In the genomic region with DNA sequence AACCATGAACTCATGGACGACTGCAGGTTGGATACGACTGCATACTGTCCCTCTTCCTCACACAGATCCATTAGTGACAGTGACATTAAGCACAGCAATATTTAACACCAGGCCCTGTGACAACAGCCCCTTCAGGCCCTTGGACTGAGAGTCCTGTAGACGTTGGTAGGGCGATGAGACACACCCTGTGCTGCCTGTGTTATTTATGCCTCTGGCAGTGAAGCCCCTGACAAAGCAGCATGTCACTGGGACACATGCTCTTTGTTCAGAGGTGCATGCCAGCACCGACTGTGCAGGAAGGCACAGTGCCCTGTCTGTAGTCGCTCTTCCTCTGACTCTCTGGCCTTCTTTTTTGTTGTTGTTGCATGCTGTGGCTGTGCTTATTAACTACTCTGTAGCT, we compare ENCODE assay signal across 9 mouse cellular contexts. TPM values are rescaled to one million over a fixed set of nuclear protein-coding genes. Genes with fewer than 3 reads are reported as not detected.
DNase-seq lines count a peak whose midpoint lies in the region; ATAC-seq and TF ChIP-seq lines count a peak whose summit lies in the region.
"Had no signal": no experiment of that assay in that cellular context is flagged by ENCODE, and none has a peak within 500 bp of the region (broad histone marks: within the 10 kb centered on the region; RNA-seq: fewer than 3 reads in every experiment).

No protein-coding gene starts in this region.

- no peak overlapping the region for H3K4me3 ChIP-seq in heart, embryonic 13.5 days
- no peak overlapping the region for H3K4me3 ChIP-seq in bone marrow, adult 2 months (replicated peaks; ENCODE audit: control insufficient read depth, low read depth, low read length)
- no peak overlapping the region for H3K4me3 ChIP-seq in liver, embryonic 15.5 days (replicated peaks)
- H3K4me3 ChIP-seq: midbrain, embryonic 13.5 days had no signal

- TF ChIP-seq CTCF in bone marrow, adult 2 months (IDR thresholded peaks at IDR 0.05; ENCODE audit: control insufficient read depth, insufficient read depth, low read length) = no peak

- DNase-seq in heart, adult 9 months (ENCODE audit: low spot score in 2 of 2) = no peak
- DNase-seq in cerebellum, adult 9-11 months = peak; percentile 84
- DNase-seq in adipocyte (ENCODE audit: low spot score) = no peak
- DNase-seq: adrenal gland, adult 8-10 months had no signal

- H3K4me1 ChIP-seq in heart, embryonic 13.5 days = peaks cover 35% of the 10 kb centered on the region
- peaks cover 6% of the 10 kb centered on the region; the same call in 1 of the 2 replicates for H3K4me1 ChIP-seq in bone marrow, adult 2 months (ENCODE audit: control insufficient read depth, insufficient read depth, low read length)
- peaks cover 64% of the 10 kb centered on the region for H3K4me1 ChIP-seq in liver, embryonic 15.5 days (replicated peaks)

- WGBS in heart, embryonic 13.5 days = 30% methylated on average over 6 of the region's 6 CpGs
- 34% methylated on average over 6 of the region's 6 CpGs for WGBS in bone marrow, adult 2 months
- 23% methylated on average over 6 of the region's 6 CpGs for WGBS in liver, embryonic 15.5 days (ENCODE audit: insufficient replicate concordance)

- no peaks in the 10 kb centered on the region for H3K36me3 ChIP-seq in heart, embryonic 13.5 days
- H3K36me3 ChIP-seq in liver, embryonic 15.5 days (replicated peaks) = peaks cover 10% of the 10 kb centered on the region; the same call in 1 of the 2 replicates
- H3K36me3 ChIP-seq: midbrain, embryonic 13.5 days had no signal

- H3K27me3 ChIP-seq in heart, embryonic 13.5 days (replicated peaks) = no peaks in the 10 kb centered on the region
- H3K27me3 ChIP-seq in liver, embryonic 15.5 days = no peaks in the 10 kb centered on the region
- H3K27me3 ChIP-seq: midbrain, embryonic 13.5 days had no signal

- peak overlapping the region; percentile 47 for H3K9ac ChIP-seq in heart, embryonic 13.5 days
- peak overlapping the region; percentile 48 for H3K9ac ChIP-seq in liver, embryonic 15.5 days
- H3K9ac ChIP-seq: midbrain, embryonic 13.5 days had no signal

- 0 out of 2 replicates have a peak overlapping the region, but pooled peaks have one; percentile 32 for H3K27ac ChIP-seq in heart, embryonic 13.5 days (replicated peaks)
- H3K27ac ChIP-seq in bone marrow, adult 2 months (ENCODE audit: control insufficient read depth, insufficient read depth, low read depth, low read length, poor library complexity) = peak overlapping the region; percentile 23
- peak overlapping the region; percentile 98 for H3K27ac ChIP-seq in liver, embryonic 15.5 days (replicated peaks)
- H3K27ac ChIP-seq: midbrain, embryonic 13.5 days had no signal

- no peak overlapping the region for H3K4me2 ChIP-seq in heart, embryonic 13.5 days
- H3K4me2 ChIP-seq in liver, embryonic 15.5 days = peak overlapping the region; percentile 90
- H3K4me2 ChIP-seq: midbrain, embryonic 13.5 days had no signal

- no peaks in the 10 kb centered on the region for H3K9me3 ChIP-seq in heart, embryonic 13.5 days
- H3K9me3 ChIP-seq in liver, embryonic 15.5 days (replicated peaks) = no peaks in the 10 kb centered on the region
- H3K9me3 ChIP-seq: midbrain, embryonic 13.5 days had no signal

- no peak for ATAC-seq in heart, embryonic 13.5 days (ENCODE audit: extremely low read depth, insufficient number of reproducible peaks, low FRiP score, low TSS enrichment)
- no peak for ATAC-seq in liver, embryonic 15.5 days (ENCODE audit: insufficient read depth)
- ATAC-seq in activated CD4-positive, CD25-positive, alpha-beta regulatory T cell, adult 4 months = no peak
- ATAC-seq: midbrain, embryonic 13.5 days had no signal

- TF ChIP-seq POLR2A in bone marrow, adult 2 months (IDR thresholded peaks at IDR 0.05; ENCODE audit: borderline replicate concordance, control insufficient read depth, low read depth, low read length) = no peak

RNA-seq across cellular contexts. Expression of a gene that starts 1.8 kb away (rescaled TPM):
- 179 and 191 TPM in 2 replicates for polyA plus RNA-seq in heart, embryonic 13.5 days (2015; fragmentation: Nextera tagmentation; extraction: Ambion mirVana)
- polyA plus RNA-seq in bone marrow, adult 2 months (2011; ENCODE audit: insufficient read depth, insufficient read length, low replicate concordance, missing spikeins) = 614 and 712 TPM in 2 replicates
- 387 TPM in 2 replicates for polyA plus RNA-seq in liver, embryonic 15.5 days (2015; fragmentation: Nextera tagmentation; extraction: Ambion mirVana)
- polyA plus RNA-seq in activated CD4-positive, CD25-positive, alpha-beta regulatory T cell, adult 4 months (2017; shearing (Covaris generic)) = 10 to 100 TPM; 55.1 to 55.3 TPM

RNA-seq across cellular contexts. Expression of a gene that starts 35.6 kb away (rescaled TPM):
- polyA plus RNA-seq in heart, embryonic 13.5 days (2015; fragmentation: Nextera tagmentation; extraction: Ambion mirVana) = 3.1 and 12.6 TPM in 2 replicates
- polyA plus RNA-seq in bone marrow, adult 2 months (2011; ENCODE audit: insufficient read depth, insufficient read length, low replicate concordance, missing spikeins) = 152 and 243 TPM in 2 replicates
- polyA plus RNA-seq in liver, embryonic 15.5 days (2015; fragmentation: Nextera tagmentation; extraction: Ambion mirVana) = 386 and 388 TPM in 2 replicates
- 1 to 10 TPM in 1 of 2 experiments, under 1 TPM in 1; 0.93 to 2.7 TPM for polyA plus RNA-seq in activated CD4-positive, CD25-positive, alpha-beta regulatory T cell, adult 4 months (2017; shearing (Covaris generic))

RNA-seq across cellular contexts. Expression of a gene that starts 40.2 kb away (rescaled TPM):
- polyA plus RNA-seq in heart, embryonic 13.5 days (2015; fragmentation: Nextera tagmentation; extraction: Ambion mirVana) = 63.1 and 65.4 TPM in 2 replicates
- 28.9 and 33.9 TPM in 2 replicates for polyA plus RNA-seq in bone marrow, adult 2 months (2011; ENCODE audit: insufficient read depth, insufficient read length, low replicate concordance, missing spikeins)
- 45.1 and 51.9 TPM in 2 replicates for polyA plus RNA-seq in liver, embryonic 15.5 days (2015; fragmentation: Nextera tagmentation; extraction: Ambion mirVana)
- polyA plus RNA-seq in activated CD4-positive, CD25-positive, alpha-beta regulatory T cell, adult 4 months (2017; shearing (Covaris generic)) = 10 to 100 TPM; 68.7 to 68.8 TPM

RNA-seq across cellular contexts. Expression of a gene that starts 59.6 kb away (rescaled TPM):
- 7.1 and 9.4 TPM in 2 replicates for polyA plus RNA-seq in heart, embryonic 13.5 days (2015; fragmentation: Nextera tagmentation; extraction: Ambion mirVana)
- 20.7 and 27.0 TPM in 2 replicates for polyA plus RNA-seq in bone marrow, adult 2 months (2011; ENCODE audit: insufficient read depth, insufficient read length, low replicate concordance, missing spikeins)
- polyA plus RNA-seq in liver, embryonic 15.5 days (2015; fragmentation: Nextera tagmentation; extraction: Ambion mirVana) = 8.2 and 10.5 TPM in 2 replicates
- polyA plus RNA-seq in activated CD4-positive, CD25-positive, alpha-beta regulatory T cell, adult 4 months (2017; shearing (Covaris generic)) = 10 to 100 TPM; 10.9 to 16.3 TPM

Comparison
In these comparisons a context has a peak if more than half of its experiments do, and no peak if none do; other contexts are left out.
1. H3K27ac ChIP-seq: peak in every context shown above with its lines; median percentile 98 in liver, embryonic 15.5 days; 32 in heart, embryonic 13.5 days; 23 in bone marrow, adult 2 months.
2. RNA of a gene that starts 35.6 kb away (polyA plus RNA-seq): 386 to 388 TPM in liver, embryonic 15.5 days and 152 to 243 TPM in bone marrow, adult 2 months; 3.1 to 12.6 TPM in heart, embryonic 13.5 days and 0.93 to 2.7 TPM in activated CD4-positive, CD25-positive, alpha-beta regulatory T cell, adult 4 months; every median in the first group is over 10 times any median in the second.